Mouse (Mus musculus): ENCODE measurements around the gene Rps12. TPM values are rescaled to one million over a fixed set of nuclear protein-coding genes. Genes with fewer than 3 reads are reported as not detected.

Gene Rps12
- 4,767 TPM for polyA plus RNA-seq (2012; fragmentation: generic; extraction: Trizol)

- H3K27me3 ChIP-seq (ENCODE audit: control insufficient read depth, insufficient read depth, insufficient read length): no peaks in the 10 kb centered on the region
- H3K4me3 ChIP-seq: peak within 1 kb of the TSS; percentile 86
- H3K36me3 ChIP-seq (ENCODE audit: control insufficient read depth, insufficient read depth): peaks cover 34% of the 10 kb centered on the region
- peak within 1 kb of the TSS; percentile 18 for H3ac ChIP-seq (ENCODE audit: control insufficient read depth, insufficient read length)
- peaks cover 27% of the 10 kb centered on the region for H3K79me2 ChIP-seq (ENCODE audit: control insufficient read depth, insufficient read depth)
- peak within 1 kb of the TSS; percentile 93 for H3K4me2 ChIP-seq (ENCODE audit: low read depth)
- TF ChIP-seq SRF (IDR thresholded peaks at IDR 0.05; ENCODE audit: control insufficient read depth, insufficient read length, low read depth): peak; percentile 34
- peak; percentile 98 for TF ChIP-seq POLR2A (IDR thresholded peaks at IDR 0.05; ENCODE audit: insufficient read length, low read depth)
- TF ChIP-seq MAX (IDR thresholded peaks at IDR 0.05; ENCODE audit: low read depth): peak; percentile 99
- no peak for TF ChIP-seq CEBPB (IDR thresholded peaks at IDR 0.05; ENCODE audit: insufficient read depth, poor library complexity, severe bottlenecking)
- peak; percentile 98 for TF ChIP-seq POLR2AphosphoS2 (IDR thresholded peaks at IDR 0.05; ENCODE audit: insufficient read length, low read depth)
- no peak for TF ChIP-seq MYOG (IDR thresholded peaks at IDR 0.05; ENCODE audit: control insufficient read depth in 1 of 3, insufficient read depth in 1 of 3, insufficient read length in 2 of 3, low read depth in 2 of 3)
Observed at GRCm38 (mm10) chr10:23787062-23787821, at the start of gene Rps12. TSS of gene Rps12 (minus strand) at chr10:23787275.

- H3K36me3 ChIP-seq (ENCODE audit: control insufficient read depth, insufficient read depth): no peaks in the 10 kb centered on the region
- no peaks in the 10 kb centered on the region for H3K79me2 ChIP-seq (ENCODE audit: control insufficient read depth, insufficient read depth)
- no peaks in the 10 kb centered on the region for H3K27me3 ChIP-seq (ENCODE audit: control insufficient read depth, insufficient read depth, insufficient read length)
- H3K4me2 ChIP-seq (ENCODE audit: low read depth): no peak overlapping the region
- no peak overlapping the region for H3K4me3 ChIP-seq
- no peak overlapping the region for H3ac ChIP-seq (ENCODE audit: control insufficient read depth, insufficient read length)
- TF ChIP-seq TCF12 (IDR thresholded peaks at IDR 0.05; ENCODE audit: insufficient read depth, poor library complexity, severe bottlenecking) (no peak), E2F4 (IDR thresholded peaks at IDR 0.05; ENCODE audit: insufficient read depth) (no peak), TCF3 (IDR thresholded peaks at IDR 0.05; ENCODE audit: insufficient read length, low read depth) (no peak), POLR2AphosphoS2 (IDR thresholded peaks at IDR 0.05; ENCODE audit: insufficient read length, low read depth) (no peak), POLR2A (IDR thresholded peaks at IDR 0.05; ENCODE audit: insufficient read length, low read depth) (no peak), USF1 (IDR thresholded peaks at IDR 0.05; ENCODE audit: low read depth) (no peak), MYOG (IDR thresholded peaks at IDR 0.05; ENCODE audit: control insufficient read depth in 1 of 3, insufficient read depth in 1 of 3, insufficient read length in 2 of 3, low read depth in 2 of 3) (no peak), SRF (IDR thresholded peaks at IDR 0.05; ENCODE audit: control insufficient read depth, insufficient read length, low read depth) (no peak), REST (IDR thresholded peaks at IDR 0.05; ENCODE audit: insufficient read depth, insufficient read length) (no peak), MYOD1 (IDR thresholded peaks at IDR 0.05; ENCODE audit: control insufficient read depth in 1 of 3, insufficient read length in 2 of 3, low read depth in 2 of 3) (no peak), CEBPB (IDR thresholded peaks at IDR 0.05; ENCODE audit: insufficient read depth, poor library complexity, severe bottlenecking) (no peak), MAX (IDR thresholded peaks at IDR 0.05; ENCODE audit: low read depth) (no peak)
Observed at GRCm38 (mm10) chr10:23836003-23836964, 49.2 kb upstream of the Rps12 start.

GRCm38 (mm10) chr10:23826516-23826915 is 39.4 kb upstream of the Rps12 start:
- TF ChIP-seq REST (IDR thresholded peaks at IDR 0.05; ENCODE audit: insufficient read depth, insufficient read length) (no peak), TCF3 (IDR thresholded peaks at IDR 0.05; ENCODE audit: insufficient read length, low read depth) (no peak), MYOD1 (IDR thresholded peaks at IDR 0.05; ENCODE audit: control insufficient read depth in 1 of 3, insufficient read length in 2 of 3, low read depth in 2 of 3) (no peak)
- Histone ChIP-seq H3K4me3 (no peak overlapping the region), H3K36me3 (ENCODE audit: control insufficient read depth, insufficient read depth) (peaks cover 15% of the 10 kb centered on the region), H3K79me2 (ENCODE audit: control insufficient read depth, insufficient read depth) (no peaks in the 10 kb centered on the region), H3ac (ENCODE audit: control insufficient read depth, insufficient read length) (no peak overlapping the region), H3K4me2 (ENCODE audit: low read depth) (no peak overlapping the region), H3K27me3 (ENCODE audit: control insufficient read depth, insufficient read depth, insufficient read length) (no peaks in the 10 kb centered on the region)

DNA sequence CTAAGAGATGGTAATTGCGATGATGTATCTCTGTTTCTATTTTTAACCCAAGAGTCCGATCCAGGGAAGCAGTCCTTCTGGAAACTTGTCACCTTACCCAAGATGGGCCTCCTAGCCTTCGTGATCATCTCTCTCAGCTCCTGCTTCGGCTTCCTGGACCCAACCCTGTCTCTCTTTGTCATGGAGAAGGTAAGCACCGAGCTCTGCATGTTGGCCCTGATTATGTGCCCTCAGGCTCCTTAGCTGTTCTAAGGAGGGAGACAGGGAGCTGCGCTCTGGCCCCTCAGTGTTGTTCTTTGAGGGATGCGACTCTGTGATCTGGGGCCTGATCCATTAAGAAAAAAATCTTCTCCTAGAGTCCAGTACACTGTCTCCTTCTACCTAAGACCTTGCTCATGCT is 29.2 kb upstream of the Rps12 start:
- Histone ChIP-seq H3K36me3 (ENCODE audit: control insufficient read depth, insufficient read depth) (peaks cover 10% of the 10 kb centered on the region), H3K27me3 (ENCODE audit: control insufficient read depth, insufficient read depth, insufficient read length) (no peaks in the 10 kb centered on the region), H3K4me2 (ENCODE audit: low read depth) (no peak overlapping the region), H3K4me3 (no peak overlapping the region), H3ac (ENCODE audit: control insufficient read depth, insufficient read length) (no peak overlapping the region), H3K79me2 (ENCODE audit: control insufficient read depth, insufficient read depth) (no peaks in the 10 kb centered on the region)
- TF ChIP-seq MYOG (IDR thresholded peaks at IDR 0.05; ENCODE audit: control insufficient read depth in 1 of 3, insufficient read depth in 1 of 3, insufficient read length in 2 of 3, low read depth in 2 of 3) (no peak), E2F4 (IDR thresholded peaks at IDR 0.05; ENCODE audit: insufficient read depth) (no peak), TCF12 (IDR thresholded peaks at IDR 0.05; ENCODE audit: insufficient read depth, poor library complexity, severe bottlenecking) (no peak), SRF (IDR thresholded peaks at IDR 0.05; ENCODE audit: control insufficient read depth, insufficient read length, low read depth) (no peak), USF1 (IDR thresholded peaks at IDR 0.05; ENCODE audit: low read depth) (no peak), POLR2A (IDR thresholded peaks at IDR 0.05; ENCODE audit: insufficient read length, low read depth) (no peak), CEBPB (IDR thresholded peaks at IDR 0.05; ENCODE audit: insufficient read depth, poor library complexity, severe bottlenecking) (no peak), TCF3 (IDR thresholded peaks at IDR 0.05; ENCODE audit: insufficient read length, low read depth) (no peak)

All from myocyte (in vitro differentiated cells).